Mouse (Mus musculus) hematopoietic multipotent progenitor cell, adult 10-12 weeks (in vitro differentiated cells): ENCODE data around the gene Cpa4. TPM values are rescaled to one million over a fixed set of nuclear protein-coding genes. Genes with fewer than 3 reads are reported as not detected.

Experiments used
- polyA plus RNA-seq: library from polyadenylated mRNA; stranded (reverse); fragments of >175 nt; gene quantifications from 2 replicates; pipeline ENCODE4 v1.2.3, GENCODE M21; 2012; ENCODE audit warnings: low replicate concordance

Gene Cpa4
- not detected in 2 replicates for polyA plus RNA-seq

GRCm38 (mm10) chr6:30568069-30568468 lies at the start of gene Cpa4:
Gene Cpa4 (plus strand): TSS chr6:30568369.

GRCm38 (mm10) chr6:30541009-30541799 lies 27.0 kb upstream of the Cpa4 start, which contains the start of gene Cpa2:
Gene Cpa2 (plus strand): TSS chr6:30541582.

GRCm38 (mm10) chr6:30610710-30611109 lies 42.5 kb downstream of the Cpa4 start, which contains the start of gene Cpa5:
Gene Cpa5 (plus strand): TSS chr6:30611010.

GRCm38 (mm10) chr6:30638674-30639268 lies 70.6 kb downstream of the Cpa4 start, which contains the start of gene Cpa1:
Gene Cpa1 (plus strand): TSS chr6:30639218.

Other genes starting within 250 kb of the Cpa4 start
- gene Zc3hc1, start 177.3 kb upstream of the Cpa4 start, polyA plus RNA-seq = 6.4 and 33.3 TPM in 2 replicates
- gene Klhdc10, start 166.5 kb upstream of the Cpa4 start, polyA plus RNA-seq = 6.7 and 10.2 TPM in 2 replicates
- 3.7 and 4.3 TPM in 2 replicates for gene Tmem209, start 58.6 kb upstream of the Cpa4 start, polyA plus RNA-seq
- not detected in 2 replicates for gene Ssmem1, start 58.5 kb upstream of the Cpa4 start, polyA plus RNA-seq
- not detected in 2 replicates for gene Cpa2, start 26.8 kb upstream of the Cpa4 start, polyA plus RNA-seq
- gene Cpa5, start 42.6 kb downstream of the Cpa4 start, polyA plus RNA-seq = not detected in 2 replicates
- gene Cpa1, start 70.8 kb downstream of the Cpa4 start, polyA plus RNA-seq = 0.09 and 0.73 TPM in 2 replicates
- 21.1 and 33.9 TPM in 2 replicates for gene Cep41, start 125.4 kb downstream of the Cpa4 start, polyA plus RNA-seq
- gene Mest, start 155.2 kb downstream of the Cpa4 start, polyA plus RNA-seq = 2.3 and 4.2 TPM in 2 replicates